In the genomic region with DNA sequence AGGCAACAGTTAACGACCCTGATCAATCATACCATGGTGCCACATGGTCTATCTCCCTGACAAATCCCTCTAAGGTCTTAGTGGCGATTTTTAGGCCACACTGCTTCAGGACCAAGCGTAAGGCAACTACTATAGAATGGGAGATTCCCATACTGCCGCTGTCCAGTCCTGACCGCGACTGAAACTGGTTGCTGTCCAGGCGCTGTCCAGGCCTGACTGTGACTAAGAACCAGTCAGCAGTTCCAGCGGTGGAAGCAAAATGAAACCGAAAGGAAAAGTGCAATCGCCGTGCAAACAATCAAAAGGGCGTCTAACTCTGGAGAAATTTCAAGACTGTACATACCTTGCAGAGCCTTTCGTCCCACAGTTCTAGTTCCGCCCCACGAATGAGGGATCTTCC, we compare ENCODE assay signal across 18 mouse cellular contexts. TPM values are rescaled to one million over a fixed set of nuclear protein-coding genes. Genes with fewer than 3 reads are reported as not detected.
"Had no signal": no experiment of that assay in that cellular context is flagged by ENCODE, and none has a peak within 500 bp of the region (broad histone marks: within the 10 kb centered on the region; RNA-seq: fewer than 3 reads in every experiment).

No protein-coding gene starts in this region.

RNA-seq across cellular contexts. Expression of a gene that starts 27.1 kb away (rescaled TPM):
- total RNA-seq: left cerebral cortex, postnatal 4 days; megakaryocyte, adult 5-6 weeks; megakaryocyte-erythroid progenitor cell, adult 5-6 weeks; midbrain, postnatal 0 days; monocyte, adult 5-6 weeks had no signal
- polyA plus RNA-seq: limb, embryonic 10.5 days; limb, embryonic 11.5 days; limb, embryonic 12.5 days; limb, embryonic 13.5 days; macrophage; midbrain, embryonic 10.5 days; midbrain, embryonic 11.5 days; midbrain, embryonic 12.5 days; midbrain, embryonic 13.5 days; midbrain, embryonic 14.5 days; midbrain, embryonic 16.5 days; neural tube, embryonic 11.5 days; neural tube, embryonic 12.5 days had no signal
